Mouse (Mus musculus) spleen, adult 2 months (tissue): ENCODE measurements around the gene Cdr2l.

Experiments used
- CTCF ChIP-seq: fragments of 200-500 bp; IDR thresholded peaks from 2 replicates; pipeline ENCODE4 v1.5.1; 2011; ENCODE audit warnings: mild to moderate bottlenecking, inconsistent platforms; ENCODE audit not compliant: insufficient read depth, insufficient read length, insufficient replicate concordance; ENCODE audit errors: extremely low read depth
- POLR2A ChIP-seq: fragments of 200-500 bp; IDR thresholded peaks from 2 replicates; pipeline ENCODE4 v1.6.1; 2011; ENCODE audit warnings: low read depth, low read length, inconsistent platforms

GRCm38 (mm10) chr11:115383701-115384474, 2.2 kb downstream of the Cdr2l start:
- TF ChIP-seq CTCF (no peak), POLR2A (no peak)
